1 mouse cellular context compared by ENCODE assay signal in the genomic region with DNA sequence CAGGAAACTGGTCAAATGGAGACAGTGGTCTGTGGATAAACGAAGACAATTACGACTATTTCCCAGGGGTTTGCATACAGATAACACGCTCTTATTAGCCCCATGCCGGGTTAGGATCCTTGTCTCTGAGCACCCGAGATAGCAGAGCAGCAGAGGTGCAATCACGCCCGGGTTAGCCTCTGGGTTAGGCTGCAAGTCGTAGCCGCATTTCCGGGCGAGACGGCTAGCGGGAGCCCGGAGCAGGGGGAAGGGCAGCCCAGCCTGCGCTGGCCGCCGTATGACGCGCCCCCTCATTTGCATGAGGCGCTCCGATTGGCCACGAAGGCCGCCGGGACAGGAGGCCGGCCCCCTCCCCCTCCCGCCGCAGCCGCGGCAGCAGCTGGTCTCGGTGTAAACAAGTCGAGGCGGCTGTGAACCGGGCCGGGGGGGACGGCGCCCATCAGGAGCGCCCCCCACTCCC.
TF ChIP-seq lines count a peak whose summit lies in the region.

Gene Ypel3, plus strand, starts transcription at position 358 of the 460 bp plus-strand sequence.

TF ChIP-seq in CH12.LX, 34 proteins besides CTCF, POLR2A, EP300 and RAD21 (continued from another document):
- TF ChIP-seq MAFK (IDR thresholded peaks at IDR 0.05; ENCODE audit: insufficient replicate concordance, low read length): no peak
- TF ChIP-seq SMC3 (IDR thresholded peaks at IDR 0.05; ENCODE audit: low read depth, low read length): no peak
- peak; percentile 61 for TF ChIP-seq NRF1 (IDR thresholded peaks at IDR 0.05; ENCODE audit: low read depth, low read length)
- TF ChIP-seq USF2 (conservative IDR thresholded peaks at IDR 0.05; ENCODE audit: low read depth, low read length): no peak
- no peak for TF ChIP-seq MXI1 (IDR thresholded peaks at IDR 0.05; ENCODE audit: low read depth, low read length)
- peak; percentile 19 for TF ChIP-seq ZMIZ1 (IDR thresholded peaks at IDR 0.05; ENCODE audit: low read depth, low read length)
- no peak for TF ChIP-seq JUN (IDR thresholded peaks at IDR 0.05; ENCODE audit: insufficient read depth, low read depth, low read length)
- 0 out of 2 replicates have a peak, but pooled peaks have one; percentile 48 for TF ChIP-seq MAZ (IDR thresholded peaks at IDR 0.05; ENCODE audit: low read depth, low read length)
- 0 out of 2 replicates have a peak, but pooled peaks have one; percentile 40 for TF ChIP-seq TBP (conservative IDR thresholded peaks at IDR 0.05; ENCODE audit: low read depth, low read length)
- no peak for TF ChIP-seq E2F4 (IDR thresholded peaks at IDR 0.05; ENCODE audit: insufficient replicate concordance, low read depth, low read length)
- TF ChIP-seq CHD1 (IDR thresholded peaks at IDR 0.05; ENCODE audit: low read depth, low read length): no peak
- TF ChIP-seq CHD2 (IDR thresholded peaks at IDR 0.05; ENCODE audit: low read length): peak; percentile 90
- TF ChIP-seq GABPA (IDR thresholded peaks at IDR 0.05; ENCODE audit: insufficient replicate concordance, low read depth, low read length): no peak
- no peak for TF ChIP-seq PAX5 (IDR thresholded peaks at IDR 0.05; ENCODE audit: low read length)
- peak; percentile 64 for TF ChIP-seq HCFC1 (IDR thresholded peaks at IDR 0.05; ENCODE audit: low read depth, low read length)
- no peak for TF ChIP-seq ZC3H11A (IDR thresholded peaks at IDR 0.05; ENCODE audit: low read depth, low read length)
- peak; percentile 53 for TF ChIP-seq NELFE (IDR thresholded peaks at IDR 0.05; ENCODE audit: low read depth, low read length)
- TF ChIP-seq MYC (IDR thresholded peaks at IDR 0.05; ENCODE audit: low read depth, low read length): no peak
- TF ChIP-seq RCOR1 (conservative IDR thresholded peaks at IDR 0.05; ENCODE audit: low read depth, low read length): no peak
- no peak for TF ChIP-seq POLR2AphosphoS2 (IDR thresholded peaks at IDR 0.05; ENCODE audit: low read depth, low read length)
- TF ChIP-seq MEF2A (IDR thresholded peaks at IDR 0.05; ENCODE audit: borderline replicate concordance, low read depth, low read length): peak; percentile 51; the same call in 1 of the 2 replicates
- TF ChIP-seq ELF1 (IDR thresholded peaks at IDR 0.05; ENCODE audit: low read depth, low read length): peak; percentile 88
- peak; percentile 80 for TF ChIP-seq TCF12 (IDR thresholded peaks at IDR 0.05; ENCODE audit: low read depth, low read length)
- TF ChIP-seq KAT2A (IDR thresholded peaks at IDR 0.05; ENCODE audit: insufficient replicate concordance, low read length): no peak
- no peak for TF ChIP-seq ZKSCAN1 (IDR thresholded peaks at IDR 0.05; ENCODE audit: borderline replicate concordance, low read depth, low read length)
